Mouse (Mus musculus) forebrain, embryonic 14.5 days (tissue): Measurements from ENCODE around the gene Ibtk. TPM values are rescaled to one million over a fixed set of nuclear protein-coding genes. Genes with fewer than 3 reads are reported as not detected.

Source experiments
- ATAC-seq: fragments of 200-750 bp; cut with Nextera tagmentation; 2 replicates; pipeline ENCODE4 v1.8.0; 2017; ENCODE audit warnings: mild to moderate bottlenecking, moderate library complexity
- DNase-seq: peaks from one replicate; pipeline ENCODE4 v3.0.0-alpha.2; 2015; ENCODE audit warnings: low spot score
- H3K27ac ChIP-seq: fragments of 300-500 bp; sonication (generic); 2 replicates; pipeline ENCODE4 v1.5.1; 2014; ENCODE audit warnings: low read depth, mild to moderate bottlenecking, control low read depth, low read length, moderate library complexity
- H3K27me3 ChIP-seq: fragments of 300-500 bp; sonication (generic); replicated peaks from 2 replicates; pipeline ENCODE4 v1.6.1; 2014; ENCODE audit warnings: low read length, control low read depth, mixed read lengths; ENCODE audit not compliant: control insufficient read depth, insufficient read depth
- H3K36me3 ChIP-seq: fragments of 300-500 bp; sonication (generic); 2 replicates; pipeline ENCODE4 v1.6.1; 2014; ENCODE audit warnings: low read length, control low read depth; ENCODE audit not compliant: control insufficient read depth, insufficient read depth
- H3K4me1 ChIP-seq: fragments of 300-500 bp; sonication (generic); 2 replicates; pipeline ENCODE4 v1.6.1; 2014; ENCODE audit warnings: antibody characterized with exemption, low read length, control low read depth; ENCODE audit not compliant: control insufficient read depth, insufficient read depth
- H3K4me2 ChIP-seq: fragments of 300-500 bp; sonication (generic); 2 replicates; pipeline ENCODE4 v1.6.1; 2014; ENCODE audit warnings: mild to moderate bottlenecking, control low read depth, low read length
- H3K4me3 ChIP-seq: fragments of 300-500 bp; sonication (generic); 2 replicates; pipeline ENCODE4 v1.5.1; 2014; ENCODE audit warnings: low read depth, low read length, control low read depth
- H3K9ac ChIP-seq: fragments of 300-500 bp; sonication (generic); 2 replicates; pipeline ENCODE4 v1.6.1; 2014; ENCODE audit warnings: mild to moderate bottlenecking, low read length, control low read depth, moderate library complexity
- H3K9me3 ChIP-seq: fragments of 300-500 bp; sonication (generic); replicated peaks from 2 replicates; pipeline ENCODE4 v1.6.1; 2016; ENCODE audit warnings: low read length, control low read depth, mixed read lengths; ENCODE audit not compliant: control insufficient read depth
- WGBS: fragments of 180-500 bp; shearing (Covaris S2); extraction: QIAGEN DNeasy Blood & Tissue Kit; methylation state at CpG from one replicate; pipeline ENCODE4 v1.1.7; 2014; 5-methylcytosine and 5-hydroxymethylcytosine counted together
- polyA plus RNA-seq: library from polyadenylated mRNA; unstranded; fragments of >200 nt; fragmentation: Nextera tagmentation; extraction: Ambion mirVana; gene quantifications from 2 replicates; pipeline ENCODE4 v1.2.1, GENCODE M21; 2014

Ibtk gene
- polyA plus RNA-seq, 1 experiment from 2014 or later, result 31.9 TPM

- 53% methylated on average over 15 of the region's 15 CpGs for WGBS
- Histone ChIP-seq H3K27ac (no peak overlapping the region), H3K9ac (no peak overlapping the region), H3K4me1 (no peaks in the 10 kb centered on the region), H3K36me3 (no peaks in the 10 kb centered on the region), H3K27me3 (no peaks in the 10 kb centered on the region), H3K4me3 (no peak overlapping the region), H3K4me2 (no peak overlapping the region), H3K9me3 (no peaks in the 10 kb centered on the region)
- DNase-seq, result peak; percentile 23
- ATAC-seq, result peak; percentile 29; the same call in 1 of the 2 replicates
Measured at GRCm38 (mm10) chr9:85673907-85674481, 75.1 kb downstream of the Ibtk start.

GRCm38 (mm10) chr9:85671582-85672331 lies 77.4 kb downstream of the Ibtk start:
- Histone ChIP-seq H3K9me3 (no peaks in the 10 kb centered on the region), H3K4me1 (no peaks in the 10 kb centered on the region), H3K4me2 (no peak overlapping the region), H3K27me3 (no peaks in the 10 kb centered on the region), H3K4me3 (no peak overlapping the region), H3K27ac (no peak overlapping the region), H3K36me3 (no peaks in the 10 kb centered on the region), H3K9ac (no peak overlapping the region)
- 84% methylated on average over 6 of the region's 6 CpGs for WGBS
- DNase-seq (no peak), ATAC-seq (no peak)

- 65% methylated on average over 1 of the region's 1 CpGs for WGBS
Measured at GRCm38 (mm10) chr9:85664316-85664715, 84.8 kb downstream of the Ibtk start.

GRCm38 (mm10) chr9:85663810-85664209 lies 85.3 kb downstream of the Ibtk start:
- ATAC-seq (no peak), DNase-seq (peak; percentile 32)
- Histone ChIP-seq H3K27ac (no peak overlapping the region), H3K4me1 (no peaks in the 10 kb centered on the region), H3K4me2 (no peak overlapping the region), H3K27me3 (no peaks in the 10 kb centered on the region), H3K4me3 (no peak overlapping the region), H3K9me3 (no peaks in the 10 kb centered on the region), H3K9ac (no peak overlapping the region), H3K36me3 (no peaks in the 10 kb centered on the region)
- WGBS, result 57% methylated on average over 1 of the region's 1 CpGs

More at GRCm38 (mm10) chr9:85664316-85664715, 84.8 kb downstream of the Ibtk start:
- H3K27ac ChIP-seq, result no peak overlapping the region
- H3K36me3 ChIP-seq, result no peaks in the 10 kb centered on the region
- peak; percentile 8 for DNase-seq
- H3K4me2 ChIP-seq, result no peak overlapping the region
- ATAC-seq, result no peak
- H3K9ac ChIP-seq, result no peak overlapping the region
- H3K4me1 ChIP-seq, result no peaks in the 10 kb centered on the region
- no peaks in the 10 kb centered on the region for H3K9me3 ChIP-seq
- no peaks in the 10 kb centered on the region for H3K27me3 ChIP-seq
- H3K4me3 ChIP-seq, result no peak overlapping the region

GRCm38 (mm10) chr9:85663091-85663490 lies 86.0 kb downstream of the Ibtk start:
- H3K36me3 ChIP-seq, result no peaks in the 10 kb centered on the region
- H3K9ac ChIP-seq, result no peak overlapping the region
- no peak overlapping the region for H3K4me3 ChIP-seq
- WGBS, result 30% methylated on average over 8 of the region's 8 CpGs
- H3K27me3 ChIP-seq, result no peaks in the 10 kb centered on the region
- no peaks in the 10 kb centered on the region for H3K4me1 ChIP-seq
- no peak overlapping the region for H3K27ac ChIP-seq
- no peak overlapping the region for H3K4me2 ChIP-seq
- ATAC-seq (no peak), DNase-seq (peak; percentile 14)
- H3K9me3 ChIP-seq, result no peaks in the 10 kb centered on the region

GRCm38 (mm10) chr9:85653401-85653800 lies 95.7 kb downstream of the Ibtk start:
- DNase-seq (no peak), ATAC-seq (no peak)
- Histone ChIP-seq H3K4me2 (no peak overlapping the region), H3K27ac (no peak overlapping the region), H3K4me3 (no peak overlapping the region), H3K27me3 (no peaks in the 10 kb centered on the region), H3K36me3 (no peaks in the 10 kb centered on the region), H3K9me3 (no peaks in the 10 kb centered on the region), H3K9ac (no peak overlapping the region), H3K4me1 (no peaks in the 10 kb centered on the region)
- WGBS, result 84% methylated on average over 4 of the region's 4 CpGs

GRCm38 (mm10) chr9:85638276-85638675 lies 110.9 kb downstream of the Ibtk start:
- Histone ChIP-seq H3K9ac (no peak overlapping the region), H3K9me3 (no peaks in the 10 kb centered on the region), H3K27me3 (no peaks in the 10 kb centered on the region), H3K4me3 (no peak overlapping the region), H3K27ac (no peak overlapping the region), H3K4me2 (no peak overlapping the region), H3K36me3 (no peaks in the 10 kb centered on the region), H3K4me1 (no peaks in the 10 kb centered on the region)
- DNase-seq (no peak), ATAC-seq (no peak)
- WGBS, result 81% methylated on average over 2 of the region's 2 CpGs

Other genes with a start within 250 kb of the Ibtk start
- 14.5 and 15.5 TPM in 2 replicates for gene Tpbg, start 93.0 kb upstream of the Ibtk start, polyA plus RNA-seq